Mouse (Mus musculus) intestine, embryonic 16.5 days (tissue): ENCODE measurements around the gene Ep400. TPM values are rescaled to one million over a fixed set of nuclear protein-coding genes. Genes with fewer than 3 reads are reported as not detected.
A peak's percentile ranks its signal among the peaks of the same experiment; 100 is the strongest.

Source experiments
- ATAC-seq: fragments of 200-750 bp; cut with Nextera tagmentation; 2 replicates; pipeline ENCODE4 v1.8.0; 2017; ENCODE audit warnings: moderate TSS enrichment, moderate library complexity
- H3K27ac ChIP-seq: fragments of 300-500 bp; sonication (generic); 2 replicates; pipeline ENCODE4 v1.5.1; 2014; ENCODE audit warnings: mild to moderate bottlenecking, low read length
- H3K27me3 ChIP-seq: fragments of 300-500 bp; sonication (generic); replicated peaks from 2 replicates; pipeline ENCODE4 v1.6.1; 2014; ENCODE audit warnings: low read length, control low read depth, mixed read lengths; ENCODE audit not compliant: control insufficient read depth, insufficient read depth
- H3K36me3 ChIP-seq: fragments of 300-500 bp; sonication (generic); 2 replicates; pipeline ENCODE4 v1.6.1; 2014; ENCODE audit warnings: low read length, control low read depth; ENCODE audit not compliant: control insufficient read depth, insufficient read depth
- H3K4me1 ChIP-seq: fragments of 300-500 bp; sonication (generic); 2 replicates; pipeline ENCODE4 v1.6.1; 2014; ENCODE audit warnings: low read length, control low read depth, mixed read lengths; ENCODE audit not compliant: control insufficient read depth, insufficient read depth
- H3K4me2 ChIP-seq: fragments of 300-500 bp; sonication (generic); 2 replicates; pipeline ENCODE4 v1.6.1; 2014; ENCODE audit warnings: low read depth, low read length, control low read depth
- H3K4me3 ChIP-seq: fragments of 300-500 bp; sonication (generic); 2 replicates; pipeline ENCODE4 v1.5.1; 2014; ENCODE audit warnings: mild to moderate bottlenecking, low read length
- H3K9ac ChIP-seq: fragments of 300-500 bp; sonication (generic); 2 replicates; pipeline ENCODE4 v1.6.1; 2014; ENCODE audit warnings: low read depth, low read length
- H3K9me3 ChIP-seq: fragments of 300-500 bp; sonication (generic); 2 replicates; pipeline ENCODE4 v1.6.1; 2016; ENCODE audit warnings: low read length, control low read depth; ENCODE audit not compliant: control insufficient read depth
- WGBS: fragments of 180-500 bp; shearing (Covaris S2); extraction: QIAGEN DNeasy Blood & Tissue Kit; methylation state at CpG from one replicate; pipeline ENCODE4 v1.1.7; 2014; 5-methylcytosine and 5-hydroxymethylcytosine counted together
- polyA plus RNA-seq: library from polyadenylated mRNA; unstranded; fragments of >200 nt; fragmentation: Nextera tagmentation; extraction: Ambion mirVana; gene quantifications from 2 replicates; pipeline ENCODE4 v1.2.1, GENCODE M21; 2015

Gene Ep400
- polyA plus RNA-seq, 1 experiment from 2014 or later = 37.2 TPM

DNA sequence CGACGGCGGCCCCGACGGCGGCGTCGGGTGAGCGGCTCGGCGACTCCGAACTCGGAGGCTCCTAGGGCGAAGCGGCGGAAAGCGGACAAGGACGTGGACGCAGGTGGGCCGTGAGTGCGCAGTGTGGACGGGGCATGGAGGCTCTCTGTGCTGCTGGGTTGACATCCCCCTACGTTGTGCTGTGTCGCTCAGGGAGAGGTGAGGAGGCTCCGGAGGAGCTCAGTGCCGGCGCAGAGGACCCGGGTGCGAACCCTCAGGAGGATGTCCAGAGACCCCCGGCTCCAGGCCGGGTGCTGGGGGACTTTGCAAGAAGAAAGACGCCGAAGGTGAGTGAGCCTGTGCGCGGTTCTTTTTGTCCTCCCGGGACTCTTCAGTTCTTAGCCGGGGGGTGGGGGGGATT is 116.8 kb downstream of the Ep400 start:
- Histone ChIP-seq H3K9ac (peak overlapping the region; percentile 92), H3K9me3 (no peaks in the 10 kb centered on the region), H3K36me3 (peaks cover 23% of the 10 kb centered on the region; the same call in 1 of the 2 replicates), H3K27me3 (no peaks in the 10 kb centered on the region), H3K27ac (peak overlapping the region; percentile 33; the same call in 1 of the 2 replicates), H3K4me3 (peak overlapping the region; percentile 97), H3K4me1 (peaks cover 5% of the 10 kb centered on the region), H3K4me2 (peak overlapping the region; percentile 90)
- under 1% methylated on average over 37 of the region's 37 CpGs for WGBS
- ATAC-seq = peak; percentile 63

DNA sequence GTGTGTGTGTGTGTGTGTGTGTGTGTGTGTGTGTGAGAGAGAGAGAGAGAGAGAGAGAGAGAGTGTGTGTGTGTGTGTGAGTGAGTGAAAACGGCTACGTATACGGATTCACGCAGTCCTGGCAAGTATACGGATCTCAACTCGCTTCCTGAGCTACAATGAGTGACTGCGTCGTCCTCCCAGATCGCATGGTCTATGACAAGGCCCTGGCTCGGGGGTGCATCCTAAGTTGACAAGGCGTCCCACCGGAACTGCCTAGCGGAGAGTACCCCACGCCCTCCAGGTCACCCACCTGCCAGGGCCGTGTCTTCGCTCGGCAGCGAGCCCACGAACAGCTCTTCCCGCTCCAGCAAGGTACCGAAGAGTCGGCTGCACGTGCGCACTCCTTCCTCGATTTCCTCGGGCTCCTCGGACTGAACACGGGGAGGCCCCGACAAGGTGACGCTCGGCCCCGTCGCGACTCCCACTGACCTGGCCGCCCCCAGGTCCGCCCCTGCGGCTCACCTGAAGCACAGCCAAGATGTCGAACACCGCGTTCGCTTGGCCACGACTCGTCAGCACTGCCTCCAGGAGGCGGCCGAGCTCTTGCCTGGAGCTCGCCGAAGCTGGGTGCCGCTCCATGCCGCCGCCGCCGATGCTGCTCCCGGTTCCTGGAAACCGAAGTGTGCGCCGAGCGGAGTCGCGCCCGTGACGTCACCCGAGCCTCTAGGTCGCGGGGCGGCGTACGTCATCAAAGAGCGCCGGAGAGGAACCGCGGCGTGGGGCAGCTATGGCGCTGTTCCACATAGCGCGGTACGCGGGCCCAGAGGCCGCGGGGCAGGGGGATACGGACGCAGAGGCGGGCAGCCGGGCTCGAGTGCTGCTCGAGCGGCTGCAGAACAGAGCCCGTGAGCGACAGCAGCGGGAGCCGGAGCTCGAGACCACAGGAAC is 117.5 kb downstream of the Ep400 start, which contains the start of the genes Noc4l and Ddx51:
Gene Noc4l, minus strand, starts transcription at position 699 of the 930 bp plus-strand sequence.
Gene Ddx51, plus strand, starts transcription at position 733 of the 930 bp plus-strand sequence.
- peaks cover 27% of the 10 kb centered on the region for H3K36me3 ChIP-seq

DNA sequence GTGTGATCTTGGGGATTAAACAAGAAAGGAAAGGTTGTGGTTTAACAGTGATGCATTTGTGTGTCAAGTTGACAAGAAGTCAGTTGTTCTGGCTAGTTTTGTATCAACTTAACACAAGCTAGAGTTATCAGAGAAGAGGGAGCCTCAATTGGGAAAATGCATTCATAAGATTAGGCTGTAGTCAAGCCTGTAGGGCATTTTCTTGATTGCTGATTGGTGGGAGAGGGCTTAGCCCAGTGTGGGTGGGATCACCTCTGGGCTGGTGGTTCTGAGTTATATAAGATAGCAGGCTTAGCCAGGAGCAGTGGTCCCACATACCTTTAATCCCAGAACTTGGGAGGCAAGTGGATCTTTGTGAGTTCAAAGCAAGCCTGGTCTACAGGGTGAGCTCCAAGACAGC is 124.1 kb downstream of the Ep400 start:
- no peaks in the 10 kb centered on the region for H3K9me3 ChIP-seq
- H3K9ac ChIP-seq = no peak overlapping the region
- no peaks in the 10 kb centered on the region for H3K4me1 ChIP-seq
- no peaks in the 10 kb centered on the region for H3K27me3 ChIP-seq
- H3K4me3 ChIP-seq = no peak overlapping the region
- H3K4me2 ChIP-seq = no peak overlapping the region
- peaks cover 20% of the 10 kb centered on the region for H3K36me3 ChIP-seq
- no peak overlapping the region for H3K27ac ChIP-seq
- no peak for ATAC-seq

More for the DNA sequence above, 117.5 kb downstream of the Ep400 start, which contains the start of the genes Noc4l and Ddx51:
- H3K4me2 ChIP-seq = peak within 1 kb of the TSS; percentile 90
- H3K27me3 ChIP-seq = no peaks in the 10 kb centered on the region
- peaks cover 5% of the 10 kb centered on the region for H3K4me1 ChIP-seq
- H3K27ac ChIP-seq = peak within 1 kb of the TSS; percentile 33; the same call in 1 of the 2 replicates
- WGBS = under 1% methylated on average over 91 of the region's 91 CpGs
- H3K9ac ChIP-seq = peak within 1 kb of the TSS; percentile 92
- H3K4me3 ChIP-seq = peak within 1 kb of the TSS; percentile 97
- H3K9me3 ChIP-seq = no peaks in the 10 kb centered on the region
- ATAC-seq = peak; percentile 90

DNA sequence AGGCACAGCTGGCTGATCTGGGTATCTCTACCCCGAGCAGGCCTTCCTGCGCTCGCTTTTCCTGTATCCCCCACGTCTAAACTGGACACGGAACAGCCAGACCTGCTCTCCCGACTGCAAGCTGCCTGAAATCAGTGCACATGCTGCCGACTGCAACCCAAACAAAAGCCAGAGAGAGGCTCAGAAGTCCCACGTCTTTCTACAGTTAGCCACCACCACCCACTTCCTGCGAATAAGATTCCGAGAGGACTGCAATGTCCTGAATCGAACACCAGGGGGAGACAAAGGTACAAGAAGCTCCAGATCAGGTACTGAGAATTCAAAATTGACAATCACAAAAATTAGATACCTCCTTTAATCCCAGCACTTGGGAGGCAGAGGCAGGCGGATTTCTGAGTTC is 131.1 kb downstream of the Ep400 start:
- H3K36me3 ChIP-seq = no peaks in the 10 kb centered on the region
- no peaks in the 10 kb centered on the region for H3K9me3 ChIP-seq
- WGBS = 20% methylated on average over 12 of the region's 12 CpGs
- no peaks in the 10 kb centered on the region for H3K4me1 ChIP-seq
- no peak overlapping the region for H3K4me3 ChIP-seq
- H3K27ac ChIP-seq = no peak overlapping the region
- H3K9ac ChIP-seq = no peak overlapping the region
- no peak overlapping the region for H3K4me2 ChIP-seq
- ATAC-seq = no peak
- no peaks in the 10 kb centered on the region for H3K27me3 ChIP-seq

DNA sequence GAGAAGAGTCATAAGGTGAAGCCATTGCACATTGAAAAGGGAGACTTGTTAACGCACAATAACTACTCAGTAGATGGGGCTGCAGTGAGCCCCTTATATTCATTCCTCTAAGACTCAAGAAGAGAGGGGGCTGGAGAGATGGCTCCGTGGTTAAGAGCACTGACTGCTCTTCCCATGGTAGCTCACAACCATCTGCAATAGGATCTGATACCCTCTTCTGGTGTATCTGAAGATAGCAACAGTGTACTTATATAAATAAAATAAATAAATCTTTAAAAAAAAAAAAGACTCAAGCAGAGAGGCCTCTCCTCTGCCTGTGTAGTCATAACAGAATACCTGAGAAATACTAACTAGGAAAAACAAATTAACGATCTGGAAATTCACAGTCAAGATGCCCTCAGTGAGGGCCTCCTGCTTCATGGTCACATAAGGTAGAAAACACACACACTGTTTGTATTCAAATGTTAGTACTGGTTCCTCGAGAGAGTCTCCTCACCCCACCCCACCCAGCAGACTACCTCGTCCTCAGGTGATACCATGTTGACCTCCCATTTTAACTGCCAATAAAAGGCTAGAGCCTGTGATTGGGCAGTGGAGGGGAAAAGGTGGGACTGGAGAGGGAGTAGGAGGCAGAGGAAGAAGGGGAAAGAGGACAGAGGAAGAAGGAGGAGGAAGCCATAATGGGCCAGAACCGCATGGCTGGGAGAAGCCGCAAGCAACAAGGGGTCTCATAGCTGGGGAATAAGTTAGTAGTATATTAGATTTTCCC is 132.0 kb downstream of the Ep400 start:
- ATAC-seq = no peak
- no peaks in the 10 kb centered on the region for H3K36me3 ChIP-seq
- H3K4me1 ChIP-seq = no peaks in the 10 kb centered on the region
- no peaks in the 10 kb centered on the region for H3K9me3 ChIP-seq
- H3K27ac ChIP-seq = no peak overlapping the region
- no peak overlapping the region for H3K4me2 ChIP-seq
- no peak overlapping the region for H3K4me3 ChIP-seq
- WGBS = 83% methylated on average over 7 of the region's 7 CpGs
- no peaks in the 10 kb centered on the region for H3K27me3 ChIP-seq
- H3K9ac ChIP-seq = no peak overlapping the region

DNA sequence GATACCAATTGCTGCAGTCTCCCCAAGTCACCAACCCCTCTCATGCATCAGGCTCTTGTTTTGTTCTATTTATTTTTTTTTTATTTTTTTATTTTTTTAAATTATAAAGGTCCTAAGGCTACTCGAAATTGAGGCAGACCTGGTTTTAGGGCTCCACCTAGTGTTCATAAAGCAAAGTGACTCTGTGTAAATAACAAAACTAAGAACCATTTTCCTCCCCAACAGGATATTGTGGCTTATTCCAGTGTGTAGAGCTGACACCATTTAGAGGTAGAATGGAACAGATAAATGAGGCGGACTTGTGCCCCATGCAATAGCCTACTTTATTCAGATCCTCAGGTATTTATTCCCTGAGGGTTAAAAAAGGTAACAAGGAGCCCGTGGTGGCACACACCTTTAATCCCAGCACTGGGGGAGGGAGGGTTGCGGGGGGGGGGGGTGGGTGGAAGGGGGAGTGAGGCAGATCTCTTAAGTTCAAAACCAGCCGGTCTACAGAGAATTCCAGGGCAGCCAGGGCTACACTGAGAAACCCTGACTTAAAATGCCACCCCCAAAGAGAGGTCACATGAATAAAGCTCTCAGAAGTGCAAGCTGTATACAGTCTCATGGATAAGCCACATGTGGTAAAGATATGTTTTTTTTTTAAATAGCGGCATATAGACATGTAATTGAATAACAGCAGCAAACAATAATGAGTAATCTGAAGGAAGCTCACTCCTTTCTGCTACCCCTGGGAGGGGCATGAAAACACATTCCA is 134.4 kb downstream of the Ep400 start:
- Histone ChIP-seq H3K27ac (no peak overlapping the region), H3K4me3 (no peak overlapping the region), H3K4me1 (no peaks in the 10 kb centered on the region), H3K9ac (no peak overlapping the region), H3K4me2 (no peak overlapping the region), H3K27me3 (no peaks in the 10 kb centered on the region), H3K9me3 (no peaks in the 10 kb centered on the region), H3K36me3 (no peaks in the 10 kb centered on the region)
- ATAC-seq = no peak
- 34% methylated on average over 6 of the region's 6 CpGs for WGBS

DNA sequence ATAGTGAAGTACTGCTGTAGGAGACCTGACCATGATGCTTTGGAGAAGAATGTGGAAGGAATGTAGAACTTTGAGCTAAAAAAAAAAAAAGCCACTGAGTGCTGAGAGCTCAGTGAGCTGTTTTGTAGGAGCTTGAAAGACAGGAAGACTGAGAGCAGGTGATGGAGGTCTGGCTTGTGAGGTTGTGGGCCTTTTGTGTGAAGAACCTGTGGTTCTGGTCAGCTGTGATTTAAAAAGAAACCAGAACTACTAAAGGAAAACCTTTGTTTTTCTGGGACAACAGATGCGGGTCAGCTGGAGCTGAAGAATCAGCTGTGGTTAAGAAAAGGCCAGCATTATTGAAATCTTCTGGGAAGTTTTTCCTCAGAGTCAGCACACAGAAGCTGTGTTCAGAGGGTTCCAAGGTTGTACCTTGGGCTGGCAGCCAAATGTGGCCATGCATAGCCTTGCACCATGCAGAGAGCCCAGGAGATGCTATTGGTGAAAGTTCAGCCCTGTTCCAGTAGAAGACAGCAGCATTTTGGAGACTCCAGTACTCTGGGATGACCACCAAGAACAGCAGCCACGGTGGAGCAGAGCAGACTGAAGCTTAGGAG is 140.9 kb downstream of the Ep400 start:
- no peak overlapping the region for H3K9ac ChIP-seq
- no peaks in the 10 kb centered on the region for H3K9me3 ChIP-seq
- WGBS = 78% methylated on average over 2 of the region's 2 CpGs
- no peaks in the 10 kb centered on the region for H3K4me1 ChIP-seq
- no peak overlapping the region for H3K4me2 ChIP-seq
- H3K4me3 ChIP-seq = no peak overlapping the region
- ATAC-seq = no peak
- peaks cover 8% of the 10 kb centered on the region for H3K27me3 ChIP-seq
- H3K27ac ChIP-seq = no peak overlapping the region
- no peaks in the 10 kb centered on the region for H3K36me3 ChIP-seq

DNA sequence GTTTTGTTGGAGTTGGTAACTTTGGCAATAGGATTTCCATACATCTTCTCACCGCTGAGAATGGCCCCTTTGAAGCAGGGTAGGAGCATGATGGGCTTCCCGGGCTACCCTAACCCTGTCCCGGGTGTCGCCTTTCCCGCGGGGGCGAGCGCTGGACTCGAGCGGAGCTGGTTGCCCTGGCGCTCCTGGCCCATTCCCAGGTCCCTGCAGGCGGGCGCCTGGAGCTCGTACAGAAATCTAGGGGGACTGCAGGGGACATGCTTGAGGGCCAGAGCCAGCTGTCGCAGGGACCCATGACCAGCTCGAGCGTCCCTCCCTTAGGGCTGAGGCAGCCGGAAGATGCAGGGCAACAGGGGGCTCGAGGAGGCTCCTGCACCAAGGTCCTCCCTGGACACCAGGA is 142.4 kb downstream of the Ep400 start:
- ATAC-seq = no peak
- no peaks in the 10 kb centered on the region for H3K4me1 ChIP-seq
- no peak overlapping the region for H3K9ac ChIP-seq
- H3K4me3 ChIP-seq = no peak overlapping the region
- no peaks in the 10 kb centered on the region for H3K36me3 ChIP-seq
- H3K27me3 ChIP-seq = peaks cover 8% of the 10 kb centered on the region
- no peak overlapping the region for H3K27ac ChIP-seq
- no peaks in the 10 kb centered on the region for H3K9me3 ChIP-seq
- 14% methylated on average over 19 of the region's 19 CpGs for WGBS
- H3K4me2 ChIP-seq = no peak overlapping the region
